Mouse (Mus musculus) MEL (cell line): ENCODE data around the gene Pnpla1. TPM values are rescaled to one million over a fixed set of nuclear protein-coding genes. Genes with fewer than 3 reads are reported as not detected.

Experiments used
- DNase-seq: peaks from one replicate; pipeline ENCODE4 v3.0.0; 2011; ENCODE audit warnings: low read depth, low spot score
- H3K27ac ChIP-seq: 2 replicates; pipeline ENCODE4 v1.5.1; 2012; ENCODE audit warnings: low read depth, mild to moderate bottlenecking, control low read depth, low read length, moderate library complexity; ENCODE audit not compliant: control insufficient read depth
- H3K27me3 ChIP-seq, 2 experiments: fragments of 150-350 bp in 1 of 2; sonication (generic) in 1 of 2; 2 replicates each; pipeline ENCODE4 v1.6.1; 2012; ENCODE audit warnings: low read length in 2 of 2, mild to moderate bottlenecking in 2 of 2, improper control_type of control experiment in 1 of 2, moderate library complexity in 1 of 2; ENCODE audit not compliant: insufficient read depth in 2 of 2, control insufficient read depth in 1 of 2
- H3K36me3 ChIP-seq, 2 experiments: 2 replicates each; pipeline ENCODE4 v1.6.1; 2012 to 2014; ENCODE audit warnings: low read length in 2 of 2, improper control_type of control experiment in 1 of 2, inconsistent platforms in 1 of 2, mild to moderate bottlenecking in 1 of 2; ENCODE audit not compliant: insufficient read depth in 2 of 2, control insufficient read depth in 1 of 2
- H3K4me1 ChIP-seq, 2 experiments: fragments of 150-350 bp in 1 of 2; sonication (generic) in 1 of 2; 2 replicates each; pipeline ENCODE4 v1.6.1; 2012; ENCODE audit warnings: low read length in 2 of 2, improper control_type of control experiment in 1 of 2, mild to moderate bottlenecking in 1 of 2; ENCODE audit not compliant: insufficient read depth in 2 of 2, control insufficient read depth in 1 of 2
- H3K4me3 ChIP-seq, 2 experiments: fragments of 150-350 bp in 1 of 2; sonication (generic) in 1 of 2; 2 replicates each; pipeline ENCODE4 v1.5.1; 2012; ENCODE audit warnings: low read depth in 2 of 2, low read length in 2 of 2, mild to moderate bottlenecking in 2 of 2, moderate library complexity in 2 of 2, control low read depth in 1 of 2, improper control_type of control experiment in 1 of 2; ENCODE audit not compliant: control insufficient read depth in 1 of 2, insufficient read depth in 1 of 2
- H3K79me2 ChIP-seq: 2 replicates; pipeline ENCODE4 v1.6.1; 2012; ENCODE audit warnings: mild to moderate bottlenecking, low read length, moderate library complexity; ENCODE audit not compliant: control insufficient read depth, poor library complexity, insufficient read depth
- H3K9ac ChIP-seq: 2 replicates; pipeline ENCODE4 v1.6.1; 2012; ENCODE audit warnings: low read depth, mild to moderate bottlenecking, control low read depth, low read length, moderate library complexity; ENCODE audit not compliant: control insufficient read depth, poor library complexity, severe bottlenecking
- H3K9me3 ChIP-seq: fragments of 150-350 bp; sonication (generic); replicated peaks from 2 replicates; pipeline ENCODE4 v1.6.1; 2012; ENCODE audit warnings: mild to moderate bottlenecking, low read length, improper control_type of control experiment, moderate library complexity; ENCODE audit not compliant: insufficient read depth
- BHLHE40 ChIP-seq: IDR thresholded peaks from 2 replicates; pipeline ENCODE4 v1.6.1; 2012; ENCODE audit warnings: low read depth, mild to moderate bottlenecking, inconsistent platforms, low read length, improper control_type of control experiment, borderline replicate concordance
- E2F4 ChIP-seq: IDR thresholded peaks from 2 replicates; pipeline ENCODE4 v1.6.1; 2011; ENCODE audit warnings: low read depth, low read length, improper control_type of control experiment, borderline replicate concordance
- ELF1 ChIP-seq: IDR thresholded peaks from 2 replicates; pipeline ENCODE4 v1.6.1; 2014; ENCODE audit warnings: low read depth, mild to moderate bottlenecking, inconsistent platforms, low read length, improper control_type of control experiment, moderate library complexity
- EP300 ChIP-seq, 2 experiments: IDR thresholded peaks; 2 replicates each; pipeline ENCODE4 v1.6.1; 2011; ENCODE audit warnings: improper control_type of control experiment in 2 of 2, low read length in 2 of 2, low read depth in 1 of 2, mild to moderate bottlenecking in 1 of 2
- ETS1 ChIP-seq: IDR thresholded peaks from 2 replicates; pipeline ENCODE4 v1.6.1; 2012; ENCODE audit warnings: low read depth, mild to moderate bottlenecking, inconsistent platforms, low read length, improper control_type of control experiment, moderate library complexity
- GABPA ChIP-seq: IDR thresholded peaks from 2 replicates; pipeline ENCODE4 v1.6.1; 2012; ENCODE audit warnings: low read depth, mild to moderate bottlenecking, inconsistent platforms, low read length, improper control_type of control experiment, moderate library complexity
- MAZ ChIP-seq: IDR thresholded peaks from 2 replicates; pipeline ENCODE4 v1.6.1; 2012; ENCODE audit warnings: low read depth, mild to moderate bottlenecking, inconsistent platforms, low read length, improper control_type of control experiment
- MEF2A ChIP-seq: IDR thresholded peaks from 2 replicates; pipeline ENCODE4 v1.6.1; 2014; ENCODE audit warnings: low read depth, mild to moderate bottlenecking, inconsistent platforms, low read length, improper control_type of control experiment; ENCODE audit not compliant: poor library complexity, insufficient replicate concordance, severe bottlenecking; ENCODE audit errors: extremely low read depth
- MXI1 ChIP-seq: IDR thresholded peaks from 2 replicates; pipeline ENCODE4 v1.6.1; 2011; ENCODE audit warnings: mild to moderate bottlenecking, low read depth, low read length, improper control_type of control experiment
- MYB ChIP-seq: IDR thresholded peaks from 2 replicates; pipeline ENCODE4 v1.6.1; 2011; ENCODE audit warnings: mild to moderate bottlenecking, low read depth, low read length, improper control_type of control experiment
- MYC ChIP-seq: IDR thresholded peaks from 2 replicates; pipeline ENCODE4 v1.6.1; 2011; ENCODE audit warnings: low read depth, mild to moderate bottlenecking, low read length, improper control_type of control experiment, moderate library complexity
- NELFE ChIP-seq: IDR thresholded peaks from 2 replicates; pipeline ENCODE4 v1.6.1; 2011; ENCODE audit warnings: low read depth, low read length, improper control_type of control experiment
- POLR2AphosphoS2 ChIP-seq: IDR thresholded peaks from 2 replicates; pipeline ENCODE4 v1.6.1; 2011; ENCODE audit warnings: low read length, improper control_type of control experiment
- RAD21 ChIP-seq: IDR thresholded peaks from 2 replicates; pipeline ENCODE4 v1.6.1; 2011; ENCODE audit warnings: mild to moderate bottlenecking, low read depth, low read length, improper control_type of control experiment
- SIN3A ChIP-seq: IDR thresholded peaks from 2 replicates; pipeline ENCODE4 v1.6.1; 2012; ENCODE audit warnings: low read length, improper control_type of control experiment, inconsistent platforms
- TBP ChIP-seq: IDR thresholded peaks from 2 replicates; pipeline ENCODE4 v1.8.0; 2011; ENCODE audit warnings: low read depth, low read length, improper control_type of control experiment
- ZC3H11A ChIP-seq: IDR thresholded peaks from 2 replicates; pipeline ENCODE4 v1.6.1; 2012; ENCODE audit warnings: low read depth, mild to moderate bottlenecking, inconsistent platforms, low read length, improper control_type of control experiment
- ZKSCAN1 ChIP-seq: IDR thresholded peaks from 2 replicates; pipeline ENCODE4 v1.6.1; 2012; ENCODE audit warnings: low read depth, mild to moderate bottlenecking, inconsistent platforms, low read length, improper control_type of control experiment, moderate library complexity
- ZNF384 ChIP-seq: IDR thresholded peaks from 2 replicates; pipeline ENCODE4 v1.6.1; 2012; ENCODE audit warnings: low read depth, mild to moderate bottlenecking, inconsistent platforms, low read length, improper control_type of control experiment
- polyA plus RNA-seq, 2 experiments: library from polyadenylated mRNA; stranded (reverse) in 1 of 2; unstranded in 1 of 2; fragments of >175 nt in 1 of 2; fragments of >200 nt in 1 of 2; gene quantifications; 2 replicates each; pipeline versions ENCODE4 v1.2.1 to v1.2.4; 2012; ENCODE audit warnings: low replicate concordance in 2 of 2, low read depth in 1 of 2; ENCODE audit not compliant: insufficient read length in 2 of 2, insufficient read depth in 1 of 2, missing spikeins in 1 of 2
- total RNA-seq: library from RNA; depleted of rRNA; stranded (reverse); fragments of 300-350 nt; gene quantifications from 2 replicates; pipeline ENCODE4 v1.2.3, GENCODE M21; 2012

Pnpla1 gene
- total and polyA plus RNA-seq, 3 experiments = 0.08 to 0.38 TPM; not detected in 1

DNA sequence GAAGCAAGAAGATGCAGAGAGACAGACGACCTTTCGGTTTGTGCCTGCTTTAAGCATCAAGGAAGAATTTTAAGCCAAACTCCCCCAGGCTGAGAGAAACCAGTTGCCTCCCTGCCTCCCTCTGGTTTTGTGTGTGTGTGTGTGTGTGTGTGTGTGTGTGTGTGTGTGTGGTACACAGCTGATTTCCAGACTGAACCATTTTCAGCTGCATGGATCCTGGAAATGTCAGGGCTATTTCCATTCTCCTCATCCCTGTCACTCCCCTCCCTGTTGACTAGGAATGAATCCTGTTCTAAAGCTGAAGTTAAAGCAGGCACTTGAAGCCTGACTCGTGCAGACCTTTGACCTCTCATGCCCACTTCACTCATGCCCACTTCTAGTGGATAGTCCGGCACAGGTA is 16.0 kb downstream of the Pnpla1 start:
- Histone ChIP-seq H3K27me3 (peaks cover 0 to 5% of the 10 kb centered on the region in 2 experiments; a peak in 3 of 4 replicates), H3K9me3 (no peaks in the 10 kb centered on the region), H3K79me2 (no peaks in the 10 kb centered on the region), H3K9ac (no peak overlapping the region), H3K36me3 (no peaks in the 10 kb centered on the region), H3K4me3 (no peak overlapping the region)
- DNase-seq = no peak
- TF ChIP-seq POLR2AphosphoS2 (no peak), RAD21 (no peak), MYC (no peak), SIN3A (no peak), ELF1 (no peak), ZKSCAN1 (no peak), ETS1 (no peak), NELFE (no peak), TBP (no peak), MAZ (no peak), MYB (no peak), E2F4 (no peak), MXI1 (no peak), MEF2A (no peak), GABPA (no peak)
- TF ChIP-seq, all 39 proteins: peak for 0
- H3K27ac ChIP-seq = no peak overlapping the region
- no peaks in the 10 kb centered on the region for H3K4me1 ChIP-seq

DNA sequence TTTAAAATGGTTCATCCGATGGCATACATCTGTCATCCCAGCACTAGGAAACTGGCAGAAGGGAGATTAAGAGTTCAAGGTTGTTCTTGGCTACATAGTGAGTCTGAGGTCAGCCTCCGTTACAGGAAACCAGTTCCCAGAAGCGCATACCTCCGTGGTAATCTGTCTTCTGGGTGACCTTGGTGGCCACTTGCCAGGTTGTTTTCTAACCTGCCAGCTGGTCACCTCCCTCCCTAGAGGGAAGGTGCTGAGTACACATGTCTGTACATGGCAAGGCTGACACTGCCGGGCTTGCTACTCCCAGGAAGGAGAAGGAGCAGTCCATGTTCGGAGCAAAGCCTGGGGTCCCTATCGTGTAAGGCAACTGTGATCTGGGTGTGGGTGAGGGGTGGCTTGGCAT is 16.6 kb downstream of the Pnpla1 start:
- Histone ChIP-seq H3K27ac (no peak overlapping the region), H3K9me3 (no peaks in the 10 kb centered on the region), H3K79me2 (no peaks in the 10 kb centered on the region), H3K4me3 (no peak overlapping the region), H3K27me3 (peaks cover 0 to 4% of the 10 kb centered on the region in 2 experiments; a peak in 3 of 4 replicates), H3K4me1 (no peaks in the 10 kb centered on the region), H3K36me3 (no peaks in the 10 kb centered on the region), H3K9ac (no peak overlapping the region)
- no peak for TF ChIP-seq BHLHE40
- DNase-seq = no peak

DNA sequence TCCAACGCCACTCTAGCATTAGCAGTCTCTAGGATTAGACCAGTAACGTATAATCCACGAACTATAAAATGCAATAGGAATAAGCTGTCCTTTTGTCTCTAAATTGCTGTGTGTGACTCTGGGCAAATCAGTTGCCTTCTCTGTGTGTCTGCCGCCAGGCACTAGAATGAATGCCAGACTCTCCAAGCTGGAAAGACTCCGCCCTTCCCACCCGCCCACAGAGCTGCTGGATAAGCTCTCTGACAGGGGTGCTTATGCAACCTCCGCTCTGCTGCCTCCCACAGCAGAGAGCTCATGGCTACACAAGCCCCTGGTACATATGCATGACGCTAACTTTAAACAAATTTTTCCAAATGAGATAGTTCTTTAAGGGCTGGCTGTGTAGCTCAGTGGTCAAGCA is 17.1 kb downstream of the Pnpla1 start:
- H3K36me3 ChIP-seq = no peaks in the 10 kb centered on the region
- H3K4me3 ChIP-seq = no peak overlapping the region
- H3K79me2 ChIP-seq = no peaks in the 10 kb centered on the region
- no peak overlapping the region for H3K9ac ChIP-seq
- peaks cover 0 to 2% of the 10 kb centered on the region in 2 experiments; a peak in 2 of 4 replicates for H3K27me3 ChIP-seq
- no peak for TF ChIP-seq ZNF384
- TF ChIP-seq EP300 (IDR thresholded peaks at IDR 0.05; ENCODE audit: low read depth in 1 of 2, low read length in 2 of 2) = no peak
- no peak for TF ChIP-seq ZC3H11A
- no peak for DNase-seq
- no peak overlapping the region for H3K27ac ChIP-seq
- H3K9me3 ChIP-seq = no peaks in the 10 kb centered on the region
- H3K4me1 ChIP-seq = 0 out of 4 replicates have a peak, but pooled peaks cover 0 to 3% of the 10 kb centered on the region in 2 experiments
